Mouse (Mus musculus) kidney, embryonic 15.5 days (tissue): Measurements from ENCODE around the gene Slc25a18. TPM values are rescaled to one million over a fixed set of nuclear protein-coding genes. Genes with fewer than 3 reads are reported as not detected.

Source experiments
- ATAC-seq: fragments of 200-750 bp; cut with Nextera tagmentation; replicated peaks from 2 replicates; pipeline ENCODE4 v1.8.0; 2017; ENCODE audit warnings: moderate TSS enrichment; ENCODE audit not compliant: low FRiP score
- H3K27ac ChIP-seq: fragments of 300-500 bp; sonication (generic); 2 replicates; pipeline ENCODE4 v1.5.1; 2015; ENCODE audit warnings: mild to moderate bottlenecking, inconsistent platforms
- H3K27me3 ChIP-seq: fragments of 300-500 bp; sonication (generic); 2 replicates; pipeline ENCODE4 v1.6.1; 2015; ENCODE audit warnings: inconsistent platforms
- H3K36me3 ChIP-seq: fragments of 300-500 bp; sonication (generic); 2 replicates; pipeline ENCODE4 v1.6.1; 2015; ENCODE audit warnings: inconsistent platforms
- H3K4me1 ChIP-seq: fragments of 300-500 bp; sonication (generic); 2 replicates; pipeline ENCODE4 v1.6.1; 2015; ENCODE audit warnings: inconsistent platforms
- H3K4me2 ChIP-seq: fragments of 300-500 bp; sonication (generic); 2 replicates; pipeline ENCODE4 v1.6.1; 2015; ENCODE audit warnings: moderate library complexity, mild to moderate bottlenecking, inconsistent platforms
- H3K4me3 ChIP-seq: fragments of 300-500 bp; sonication (generic); replicated peaks from 2 replicates; pipeline ENCODE4 v1.5.1; 2015; ENCODE audit warnings: mild to moderate bottlenecking, inconsistent platforms
- H3K9ac ChIP-seq: fragments of 300-500 bp; sonication (generic); 2 replicates; pipeline ENCODE4 v1.6.1; 2015; ENCODE audit warnings: mild to moderate bottlenecking, inconsistent platforms
- H3K9me3 ChIP-seq: fragments of 300-500 bp; sonication (generic); replicated peaks from 2 replicates; pipeline ENCODE4 v1.6.1; 2016; ENCODE audit warnings: inconsistent platforms
- WGBS: fragments of 180-500 bp; shearing (Covaris S2); methylation state at CpG from one replicate; pipeline ENCODE4 v1.1.7; 2015; ENCODE audit warnings: mixed read lengths; 5-methylcytosine and 5-hydroxymethylcytosine counted together
- polyA plus RNA-seq: library from polyadenylated mRNA; unstranded; fragments of >200 nt; fragmentation: Nextera tagmentation; extraction: Ambion mirVana; gene quantifications from 2 replicates; pipeline ENCODE4 v1.2.1, GENCODE M21; 2015

Gene Slc25a18
- polyA plus RNA-seq, 1 experiment from 2014 or later = 0.13 TPM

GRCm38 (mm10) chr6:120777533-120777932, 4.2 kb downstream of the Slc25a18 start:
- H3K27ac ChIP-seq = no peak overlapping the region
- H3K9me3 ChIP-seq = no peaks in the 10 kb centered on the region
- no peak overlapping the region for H3K9ac ChIP-seq
- H3K4me1 ChIP-seq = 0 out of 2 replicates have a peak, but pooled peaks cover 4% of the 10 kb centered on the region
- no peaks in the 10 kb centered on the region for H3K27me3 ChIP-seq
- no peak overlapping the region for H3K4me3 ChIP-seq
- H3K4me2 ChIP-seq = no peak overlapping the region
- H3K36me3 ChIP-seq = no peaks in the 10 kb centered on the region
- ATAC-seq = no peak
- WGBS = 80% methylated on average over 9 of the region's 9 CpGs

- WGBS = 41% methylated on average over 3 of the region's 3 CpGs
- no peaks in the 10 kb centered on the region for H3K36me3 ChIP-seq
These were observed 4.8 kb downstream of the Slc25a18 start for GRCm38 (mm10) chr6:120778226-120778625.

GRCm38 (mm10) chr6:120782948-120783347, 9.6 kb downstream of the Slc25a18 start:
- H3K27ac ChIP-seq = no peak overlapping the region
- no peak for ATAC-seq
- H3K4me1 ChIP-seq = 0 out of 2 replicates have a peak, but pooled peaks cover 4% of the 10 kb centered on the region
- H3K27me3 ChIP-seq = no peaks in the 10 kb centered on the region
- H3K4me3 ChIP-seq = no peak overlapping the region
- no peaks in the 10 kb centered on the region for H3K9me3 ChIP-seq
- no peak overlapping the region for H3K9ac ChIP-seq
- no peaks in the 10 kb centered on the region for H3K36me3 ChIP-seq
- H3K4me2 ChIP-seq = no peak overlapping the region
- 84% methylated on average over 2 of the region's 2 CpGs for WGBS

More at GRCm38 (mm10) chr6:120778226-120778625, 4.8 kb downstream of the Slc25a18 start:
- Histone ChIP-seq H3K27me3 (no peaks in the 10 kb centered on the region), H3K4me3 (no peak overlapping the region), H3K27ac (no peak overlapping the region), H3K4me2 (no peak overlapping the region), H3K9ac (no peak overlapping the region), H3K9me3 (no peaks in the 10 kb centered on the region), H3K4me1 (0 out of 2 replicates have a peak, but pooled peaks cover 4% of the 10 kb centered on the region)
- no peak for ATAC-seq

DNA sequence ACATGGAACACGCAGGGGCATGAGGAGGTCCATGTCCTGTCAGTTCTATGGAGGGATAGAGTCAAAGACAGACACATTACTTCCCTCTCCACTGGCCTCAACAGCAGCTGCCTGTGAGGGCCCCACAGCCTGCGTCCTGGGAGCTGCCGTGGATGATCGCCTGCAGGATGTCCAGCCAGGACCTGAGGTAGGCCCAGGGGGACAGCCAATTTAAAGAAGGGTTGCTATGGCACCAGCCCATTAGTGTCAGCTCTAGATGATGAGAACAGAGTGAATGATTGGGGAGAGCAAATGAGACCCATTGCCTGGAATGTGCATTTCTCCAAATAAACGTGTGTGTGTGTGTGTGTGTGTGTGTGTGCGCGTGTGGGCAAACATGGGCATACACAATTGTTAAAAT, 11.0 kb downstream of the Slc25a18 start:
- Histone ChIP-seq H3K4me2 (no peak overlapping the region), H3K27me3 (no peaks in the 10 kb centered on the region), H3K4me3 (no peak overlapping the region), H3K9me3 (no peaks in the 10 kb centered on the region), H3K4me1 (0 out of 2 replicates have a peak, but pooled peaks cover 4% of the 10 kb centered on the region), H3K36me3 (no peaks in the 10 kb centered on the region), H3K9ac (no peak overlapping the region), H3K27ac (no peak overlapping the region)
- WGBS = 59% methylated on average over 7 of the region's 7 CpGs
- ATAC-seq = no peak

GRCm38 (mm10) chr6:120788068-120788607, 14.8 kb downstream of the Slc25a18 start:
- no peak for ATAC-seq
- Histone ChIP-seq H3K27me3 (no peaks in the 10 kb centered on the region), H3K9me3 (no peaks in the 10 kb centered on the region), H3K9ac (no peak overlapping the region), H3K4me3 (no peak overlapping the region), H3K36me3 (peaks cover 13% of the 10 kb centered on the region), H3K4me2 (no peak overlapping the region), H3K27ac (no peak overlapping the region), H3K4me1 (0 out of 2 replicates have a peak, but pooled peaks cover 2% of the 10 kb centered on the region)
- 62% methylated on average over 5 of the region's 5 CpGs for WGBS

GRCm38 (mm10) chr6:120788904-120789303, 15.5 kb downstream of the Slc25a18 start:
- no peak overlapping the region for H3K4me3 ChIP-seq
- no peak overlapping the region for H3K4me2 ChIP-seq
- peaks cover 21% of the 10 kb centered on the region for H3K36me3 ChIP-seq
- 0 out of 2 replicates have a peak, but pooled peaks cover 2% of the 10 kb centered on the region for H3K4me1 ChIP-seq
- no peak overlapping the region for H3K9ac ChIP-seq
- ATAC-seq = no peak
- H3K27ac ChIP-seq = no peak overlapping the region
- no peaks in the 10 kb centered on the region for H3K27me3 ChIP-seq
- no peaks in the 10 kb centered on the region for H3K9me3 ChIP-seq

DNA sequence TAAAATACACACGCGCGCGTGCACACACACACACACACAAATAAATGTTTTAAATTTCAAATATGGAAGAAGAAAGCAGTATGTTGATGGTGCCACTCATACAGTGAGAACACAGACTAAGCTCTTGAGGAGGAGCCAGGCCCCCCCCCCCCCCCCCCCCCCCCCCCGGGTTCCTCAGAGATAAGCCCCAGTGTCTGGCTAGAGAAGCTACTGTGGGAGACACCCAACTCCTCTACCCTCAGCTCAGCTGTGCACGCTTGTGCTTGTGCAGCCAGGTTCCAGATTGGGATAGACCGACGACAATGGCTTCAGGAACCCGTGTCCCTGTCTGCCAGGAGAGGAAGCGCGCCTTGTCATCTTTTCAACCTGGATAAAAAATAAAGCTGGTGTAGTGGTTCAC, 16.8 kb downstream of the Slc25a18 start:
- no peaks in the 10 kb centered on the region for H3K27me3 ChIP-seq
- 84% methylated on average over 11 of the region's 11 CpGs for WGBS
- H3K9ac ChIP-seq = no peak overlapping the region
- ATAC-seq = no peak
- H3K9me3 ChIP-seq = no peaks in the 10 kb centered on the region
- H3K36me3 ChIP-seq = peaks cover 33% of the 10 kb centered on the region
- H3K4me2 ChIP-seq = no peak overlapping the region
- no peak overlapping the region for H3K4me3 ChIP-seq
- 0 out of 2 replicates have a peak, but pooled peaks cover 2% of the 10 kb centered on the region for H3K4me1 ChIP-seq
- H3K27ac ChIP-seq = no peak overlapping the region

GRCm38 (mm10) chr6:120790717-120791116, 17.3 kb downstream of the Slc25a18 start:
- no peak overlapping the region for H3K4me3 ChIP-seq
- no peaks in the 10 kb centered on the region for H3K9me3 ChIP-seq
- ATAC-seq = peak; percentile 69
- H3K27ac ChIP-seq = no peak overlapping the region
- no peak overlapping the region for H3K4me2 ChIP-seq
- no peak overlapping the region for H3K9ac ChIP-seq
- H3K4me1 ChIP-seq = 0 out of 2 replicates have a peak, but pooled peaks cover 2% of the 10 kb centered on the region
- H3K27me3 ChIP-seq = no peaks in the 10 kb centered on the region
- 49% methylated on average over 5 of the region's 5 CpGs for WGBS
- peaks cover 39% of the 10 kb centered on the region for H3K36me3 ChIP-seq

- Histone ChIP-seq H3K27ac (no peak overlapping the region), H3K9ac (no peak overlapping the region), H3K4me1 (0 out of 2 replicates have a peak, but pooled peaks cover 2% of the 10 kb centered on the region), H3K4me3 (no peak overlapping the region), H3K36me3 (peaks cover 61% of the 10 kb centered on the region), H3K27me3 (no peaks in the 10 kb centered on the region), H3K9me3 (no peaks in the 10 kb centered on the region), H3K4me2 (no peak overlapping the region)
- ATAC-seq = no peak
- WGBS = 75% methylated on average over 8 of the region's 8 CpGs
These were observed 19.6 kb downstream of the Slc25a18 start for GRCm38 (mm10) chr6:120792947-120793346.

DNA sequence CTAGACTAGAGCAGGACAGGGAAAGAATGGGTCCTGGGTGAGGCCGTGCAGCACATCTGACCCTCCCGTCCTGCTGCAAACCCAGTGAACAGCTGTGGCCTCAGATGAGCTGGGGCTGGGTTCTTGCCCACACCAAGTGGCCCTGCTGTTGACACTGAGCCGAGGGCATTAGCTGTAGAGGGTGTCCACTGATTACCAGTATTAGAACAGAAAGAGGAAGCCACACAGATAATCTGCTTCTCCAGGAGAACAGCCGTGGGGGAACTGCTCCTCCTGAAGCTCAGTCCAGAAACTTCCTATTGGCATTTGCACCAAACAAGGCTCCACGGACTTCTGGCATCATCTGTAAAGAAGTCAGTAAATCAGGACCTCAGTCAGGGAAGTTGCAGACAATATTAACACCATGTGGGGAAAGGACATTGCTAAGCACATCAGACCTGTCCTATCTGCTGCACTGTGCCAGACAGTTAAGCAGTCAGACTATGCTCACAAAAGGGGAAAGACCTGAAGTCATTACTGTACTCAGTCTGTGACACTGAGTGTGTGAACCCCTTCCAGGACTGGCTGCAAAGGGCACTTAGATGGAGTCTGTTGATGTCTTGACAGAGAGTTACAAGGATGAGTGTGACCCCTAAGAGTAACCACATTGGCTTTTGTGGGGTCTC, 22.2 kb downstream of the Slc25a18 start:
- ATAC-seq = no peak
- H3K4me3 ChIP-seq = no peak overlapping the region
- no peaks in the 10 kb centered on the region for H3K9me3 ChIP-seq
- no peak overlapping the region for H3K4me2 ChIP-seq
- 90% methylated on average over 5 of the region's 5 CpGs for WGBS
- H3K27ac ChIP-seq = no peak overlapping the region
- H3K9ac ChIP-seq = no peak overlapping the region
- H3K4me1 ChIP-seq = 0 out of 2 replicates have a peak, but pooled peaks cover 2% of the 10 kb centered on the region
- H3K36me3 ChIP-seq = peaks cover 87% of the 10 kb centered on the region
- H3K27me3 ChIP-seq = no peaks in the 10 kb centered on the region

GRCm38 (mm10) chr6:120796111-120796510, 22.7 kb downstream of the Slc25a18 start:
- no peak overlapping the region for H3K27ac ChIP-seq
- WGBS = 92% methylated on average over 2 of the region's 2 CpGs
- no peaks in the 10 kb centered on the region for H3K27me3 ChIP-seq
- H3K4me2 ChIP-seq = no peak overlapping the region
- H3K9ac ChIP-seq = no peak overlapping the region
- ATAC-seq = no peak
- H3K9me3 ChIP-seq = no peaks in the 10 kb centered on the region
- 0 out of 2 replicates have a peak, but pooled peaks cover under 1% of the 10 kb centered on the region for H3K4me1 ChIP-seq
- no peak overlapping the region for H3K4me3 ChIP-seq
- peaks cover 93% of the 10 kb centered on the region for H3K36me3 ChIP-seq

GRCm38 (mm10) chr6:120798019-120798418, 24.6 kb downstream of the Slc25a18 start:
- H3K27me3 ChIP-seq = no peaks in the 10 kb centered on the region
- no peaks in the 10 kb centered on the region for H3K4me1 ChIP-seq
- ATAC-seq = no peak
- H3K9me3 ChIP-seq = no peaks in the 10 kb centered on the region
- 88% methylated on average over 7 of the region's 7 CpGs for WGBS
- no peak overlapping the region for H3K4me3 ChIP-seq
- no peak overlapping the region for H3K4me2 ChIP-seq
- H3K36me3 ChIP-seq = peaks cover 99% of the 10 kb centered on the region
- no peak overlapping the region for H3K27ac ChIP-seq
- H3K9ac ChIP-seq = no peak overlapping the region
